Mouse (Mus musculus) intestine, embryonic 14.5 days (tissue): ENCODE measurements around the gene Pyy. TPM values are rescaled to one million over a fixed set of nuclear protein-coding genes. Genes with fewer than 3 reads are reported as not detected.

Source experiments
- ATAC-seq: fragments of 200-750 bp; cut with Nextera tagmentation; replicated peaks from 2 replicates; pipeline ENCODE4 v1.8.0; 2017; ENCODE audit warnings: low read depth, moderate number of reproducible peaks, moderate TSS enrichment, moderate library complexity; ENCODE audit not compliant: low FRiP score, low TSS enrichment
- DNase-seq: peaks from one replicate; pipeline ENCODE4 v3.0.0-alpha.2; 2018; ENCODE audit warnings: low spot score
- H3K27ac ChIP-seq: fragments of 300-500 bp; sonication (generic); 2 replicates; pipeline ENCODE4 v1.5.1; 2014; ENCODE audit warnings: low read depth, mild to moderate bottlenecking, control low read depth
- H3K27me3 ChIP-seq: fragments of 300-500 bp; sonication (generic); replicated peaks from 2 replicates; pipeline ENCODE4 v1.6.1; 2014; ENCODE audit warnings: low read length, control low read depth; ENCODE audit not compliant: control insufficient read depth, insufficient read depth
- H3K36me3 ChIP-seq: fragments of 300-500 bp; sonication (generic); 2 replicates; pipeline ENCODE4 v1.6.1; 2014; ENCODE audit warnings: low read length, control low read depth; ENCODE audit not compliant: control insufficient read depth, insufficient read depth
- H3K4me1 ChIP-seq: fragments of 300-500 bp; sonication (generic); replicated peaks from 2 replicates; pipeline ENCODE4 v1.6.1; 2014; ENCODE audit warnings: low read length, control low read depth, mixed read lengths; ENCODE audit not compliant: control insufficient read depth, insufficient read depth
- H3K4me2 ChIP-seq: fragments of 300-500 bp; sonication (generic); 2 replicates; pipeline ENCODE4 v1.6.1; 2014; ENCODE audit warnings: low read length
- H3K4me3 ChIP-seq: fragments of 300-500 bp; sonication (generic); 2 replicates; pipeline ENCODE4 v1.5.1; 2014; ENCODE audit warnings: low read depth, low read length, control low read depth, mixed read lengths
- H3K9ac ChIP-seq: fragments of 300-500 bp; sonication (generic); 2 replicates; pipeline ENCODE4 v1.6.1; 2014; ENCODE audit warnings: mild to moderate bottlenecking, low read length
- H3K9me3 ChIP-seq: fragments of 300-500 bp; sonication (generic); 2 replicates; pipeline ENCODE4 v1.6.1; 2016; ENCODE audit warnings: low read length, control low read depth; ENCODE audit not compliant: control insufficient read depth
- WGBS: fragments of 180-500 bp; shearing (Covaris S2); extraction: QIAGEN DNeasy Blood & Tissue Kit; methylation state at CpG from one replicate; pipeline ENCODE4 v1.1.7; 2014; 5-methylcytosine and 5-hydroxymethylcytosine counted together
- polyA plus RNA-seq: library from polyadenylated mRNA; unstranded; fragments of >200 nt; fragmentation: Nextera tagmentation; extraction: Ambion mirVana; gene quantifications from 2 replicates; pipeline ENCODE4 v1.2.1, GENCODE M21; 2014

Pyy gene
- polyA plus RNA-seq, 1 experiment from 2014 or later: 41.5 TPM

GRCm38 (mm10) chr11:102142355-102142754 lies 34.7 kb upstream of the Pyy start:
- peaks cover 31% of the 10 kb centered on the region for H3K27me3 ChIP-seq

GRCm38 (mm10) chr11:102140508-102140907 lies 32.9 kb upstream of the Pyy start:
- Histone ChIP-seq H3K4me1 (peaks cover 1% of the 10 kb centered on the region; the same call in 1 of the 2 replicates), H3K36me3 (no peaks in the 10 kb centered on the region), H3K27me3 (peaks cover 12% of the 10 kb centered on the region), H3K4me3 (no peak overlapping the region), H3K4me2 (no peak overlapping the region), H3K9me3 (no peaks in the 10 kb centered on the region), H3K9ac (no peak overlapping the region), H3K27ac (no peak overlapping the region)
- WGBS: 2% methylated on average over 5 of the region's 5 CpGs
- no peak for ATAC-seq
- DNase-seq: peak; percentile 90

More at GRCm38 (mm10) chr11:102142355-102142754, 34.7 kb upstream of the Pyy start:
- Histone ChIP-seq H3K9ac (no peak overlapping the region), H3K36me3 (no peaks in the 10 kb centered on the region), H3K4me2 (0 out of 2 replicates have a peak overlapping the region, but pooled peaks have one; percentile 1), H3K4me3 (no peak overlapping the region), H3K27ac (no peak overlapping the region), H3K4me1 (peaks cover 8% of the 10 kb centered on the region), H3K9me3 (no peaks in the 10 kb centered on the region)
- ATAC-seq (0 out of 2 replicates have a peak, but pooled peaks have one; percentile 45), DNase-seq (no peak)
- 54% methylated on average over 7 of the region's 7 CpGs for WGBS

GRCm38 (mm10) chr11:102138447-102138740 lies 30.8 kb upstream of the Pyy start:
- DNase-seq: peak; percentile 81
- H3K9ac ChIP-seq: peak overlapping the region; percentile 18; the same call in 1 of the 2 replicates

GRCm38 (mm10) chr11:102137625-102138446 lies 30.2 kb upstream of the Pyy start:
- H3K9me3 ChIP-seq: no peaks in the 10 kb centered on the region

More at GRCm38 (mm10) chr11:102138447-102138740, 30.8 kb upstream of the Pyy start:
- H3K4me1 ChIP-seq: 0 out of 2 replicates have a peak, but pooled peaks cover 3% of the 10 kb centered on the region
- under 1% methylated on average over 18 of the region's 18 CpGs for WGBS
- 0 out of 2 replicates have a peak, but pooled peaks cover 3% of the 10 kb centered on the region for H3K27me3 ChIP-seq
- no peaks in the 10 kb centered on the region for H3K9me3 ChIP-seq
- no peak overlapping the region for H3K27ac ChIP-seq
- H3K4me2 ChIP-seq: peak overlapping the region; percentile 51
- H3K36me3 ChIP-seq: no peaks in the 10 kb centered on the region
- peak; percentile 45; the same call in 1 of the 2 replicates for ATAC-seq
- H3K4me3 ChIP-seq: no peak overlapping the region

GRCm38 (mm10) chr11:102134516-102134915 lies 26.9 kb upstream of the Pyy start:
- Histone ChIP-seq H3K9me3 (no peaks in the 10 kb centered on the region), H3K4me2 (no peak overlapping the region), H3K36me3 (no peaks in the 10 kb centered on the region), H3K4me3 (no peak overlapping the region), H3K9ac (no peak overlapping the region), H3K4me1 (0 out of 2 replicates have a peak, but pooled peaks cover 3% of the 10 kb centered on the region), H3K27me3 (0 out of 2 replicates have a peak, but pooled peaks cover 3% of the 10 kb centered on the region), H3K27ac (no peak overlapping the region)
- DNase-seq (no peak), ATAC-seq (no peak)
- 27% methylated on average over 4 of the region's 4 CpGs for WGBS

More at GRCm38 (mm10) chr11:102137625-102138446, 30.2 kb upstream of the Pyy start:
- Histone ChIP-seq H3K4me3 (no peak overlapping the region), H3K27ac (no peak overlapping the region), H3K4me1 (0 out of 2 replicates have a peak, but pooled peaks cover 3% of the 10 kb centered on the region), H3K4me2 (peak overlapping the region; percentile 51), H3K27me3 (0 out of 2 replicates have a peak, but pooled peaks cover 3% of the 10 kb centered on the region), H3K36me3 (no peaks in the 10 kb centered on the region), H3K9ac (peak overlapping the region; percentile 18; the same call in 1 of the 2 replicates)
- DNase-seq: no peak
- no peak for ATAC-seq
- WGBS: 42% methylated on average over 13 of the region's 13 CpGs

- no peak overlapping the region for H3K4me3 ChIP-seq
- WGBS: 79% methylated on average over 6 of the region's 6 CpGs
- no peaks in the 10 kb centered on the region for H3K27me3 ChIP-seq
- no peak overlapping the region for H3K27ac ChIP-seq
- no peak for DNase-seq
- no peaks in the 10 kb centered on the region for H3K4me1 ChIP-seq
- no peak overlapping the region for H3K9ac ChIP-seq
- H3K4me2 ChIP-seq: no peak overlapping the region
- H3K9me3 ChIP-seq: no peaks in the 10 kb centered on the region
- no peak for ATAC-seq
- no peaks in the 10 kb centered on the region for H3K36me3 ChIP-seq
These were observed 9.8 kb upstream of the Pyy start for GRCm38 (mm10) chr11:102117386-102117785.

- Histone ChIP-seq H3K27me3 (no peaks in the 10 kb centered on the region), H3K4me1 (no peaks in the 10 kb centered on the region), H3K9ac (no peak overlapping the region), H3K4me3 (no peak overlapping the region), H3K9me3 (no peaks in the 10 kb centered on the region), H3K27ac (no peak overlapping the region), H3K36me3 (no peaks in the 10 kb centered on the region), H3K4me2 (no peak overlapping the region)
- ATAC-seq: no peak
- no peak for DNase-seq
- 62% methylated on average over 8 of the region's 8 CpGs for WGBS
These were observed 8.6 kb upstream of the Pyy start for GRCm38 (mm10) chr11:102116241-102116640.

- H3K27me3 ChIP-seq: peaks cover 27% of the 10 kb centered on the region
- H3K9ac ChIP-seq: no peak overlapping the region
- 0 out of 2 replicates have a peak, but pooled peaks cover 4% of the 10 kb centered on the region for H3K4me1 ChIP-seq
- H3K4me3 ChIP-seq: no peak overlapping the region
- no peaks in the 10 kb centered on the region for H3K36me3 ChIP-seq
- no peaks in the 10 kb centered on the region for H3K9me3 ChIP-seq
- ATAC-seq (no peak), DNase-seq (no peak)
- no peak overlapping the region for H3K4me2 ChIP-seq
- 73% methylated on average over 5 of the region's 5 CpGs for WGBS
- no peak overlapping the region for H3K27ac ChIP-seq
These were observed 3.9 kb upstream of the Pyy start for GRCm38 (mm10) chr11:102111576-102111975.
